Mouse (Mus musculus) brain, embryonic 14.5 days (tissue): Measurements from ENCODE around the gene Gm4131.

ENCODE experiments used
- CTCF ChIP-seq: fragments of 200-500 bp; IDR thresholded peaks from 2 replicates; pipeline ENCODE4 v1.5.1; 2012; ENCODE audit warnings: inconsistent platforms, mild to moderate bottlenecking, moderate library complexity, borderline replicate concordance; ENCODE audit not compliant: insufficient read depth, insufficient read length; ENCODE audit errors: extremely low read depth
- POLR2A ChIP-seq: fragments of 200-500 bp; IDR thresholded peaks from 2 replicates; pipeline ENCODE4 v1.6.1; 2012; ENCODE audit warnings: mild to moderate bottlenecking, inconsistent platforms, borderline replicate concordance; ENCODE audit not compliant: poor library complexity, insufficient read depth, insufficient read length, severe bottlenecking; ENCODE audit errors: extremely low read depth

GRCm38 (mm10) chr14:62425277-62425691 lies 141.4 kb downstream of the Gm4131 start:
- TF ChIP-seq CTCF (no peak), POLR2A (no peak)
